Mouse (Mus musculus) megakaryocyte, embryonic 14.5 days (primary cell): ENCODE results near the gene Ocln.

Experiments
- FLI1 ChIP-seq: IDR thresholded peaks from 2 replicates; pipeline ENCODE4 v1.6.1; 2012; ENCODE audit warnings: low read length, inconsistent platforms, mixed read lengths
- GATA1 ChIP-seq: IDR thresholded peaks from 3 replicates; pipeline ENCODE4 v1.6.1; 2012; ENCODE audit warnings: mixed read lengths, low read length, inconsistent platforms, borderline replicate concordance

GRCm38 (mm10) chr13:100483610-100484009, 68.9 kb downstream of the Ocln start:
- TF ChIP-seq GATA1 (no peak), FLI1 (no peak)
